Mouse (Mus musculus) kidney, adult 2 months (tissue): ENCODE measurements around the gene Dnaic2.

Source experiments
- CTCF ChIP-seq: fragments of 200-500 bp; conservative IDR thresholded peaks from 2 replicates; pipeline ENCODE4 v1.5.1; 2011; ENCODE audit warnings: low read depth, mild to moderate bottlenecking, control low read depth, low read length, moderate library complexity, mixed read lengths; ENCODE audit not compliant: insufficient read depth, insufficient read length
- POLR2A ChIP-seq: fragments of 200-500 bp; IDR thresholded peaks from one replicate; pipeline ENCODE4 v1.6.1; 2011; ENCODE audit warnings: low read depth, low read length, control low read depth

DNA sequence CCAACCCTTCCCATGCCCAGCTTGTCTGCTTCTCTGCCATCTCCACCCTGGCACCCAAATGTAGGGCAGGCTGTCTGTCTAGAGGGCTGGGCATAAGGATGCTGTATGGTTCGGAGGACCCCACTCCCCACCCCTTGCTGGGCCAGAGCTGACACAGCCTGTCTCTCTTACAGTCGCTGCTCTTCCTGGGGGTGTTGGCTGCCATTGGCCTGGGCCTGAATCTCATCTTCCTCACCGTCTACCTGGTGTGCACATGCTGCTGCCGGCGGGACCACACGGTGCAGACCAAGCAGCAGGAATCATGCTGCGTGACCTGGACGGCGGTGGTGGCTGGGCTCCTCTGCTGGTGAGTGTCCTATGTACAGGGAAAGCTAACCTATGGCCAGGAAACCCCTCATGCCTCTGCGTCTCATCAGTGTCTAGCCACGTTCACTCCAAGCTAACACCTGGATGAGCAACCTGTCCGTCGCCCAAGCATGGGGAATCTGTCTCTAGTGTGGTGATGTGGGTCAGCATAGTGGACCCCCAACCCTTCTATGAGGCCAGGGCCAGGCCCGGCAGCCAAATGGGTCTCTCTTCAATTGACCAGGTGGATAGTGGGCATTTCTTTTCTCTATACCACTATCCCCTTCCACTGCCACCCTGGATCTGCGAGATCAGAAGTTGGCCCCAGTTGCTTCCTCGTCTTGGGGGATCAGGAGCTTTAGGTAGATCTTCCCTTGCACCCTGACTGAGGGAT lies 40.8 kb upstream of the Dnaic2 start:
- TF ChIP-seq CTCF (no peak), POLR2A (no peak)
